In the genomic region with DNA sequence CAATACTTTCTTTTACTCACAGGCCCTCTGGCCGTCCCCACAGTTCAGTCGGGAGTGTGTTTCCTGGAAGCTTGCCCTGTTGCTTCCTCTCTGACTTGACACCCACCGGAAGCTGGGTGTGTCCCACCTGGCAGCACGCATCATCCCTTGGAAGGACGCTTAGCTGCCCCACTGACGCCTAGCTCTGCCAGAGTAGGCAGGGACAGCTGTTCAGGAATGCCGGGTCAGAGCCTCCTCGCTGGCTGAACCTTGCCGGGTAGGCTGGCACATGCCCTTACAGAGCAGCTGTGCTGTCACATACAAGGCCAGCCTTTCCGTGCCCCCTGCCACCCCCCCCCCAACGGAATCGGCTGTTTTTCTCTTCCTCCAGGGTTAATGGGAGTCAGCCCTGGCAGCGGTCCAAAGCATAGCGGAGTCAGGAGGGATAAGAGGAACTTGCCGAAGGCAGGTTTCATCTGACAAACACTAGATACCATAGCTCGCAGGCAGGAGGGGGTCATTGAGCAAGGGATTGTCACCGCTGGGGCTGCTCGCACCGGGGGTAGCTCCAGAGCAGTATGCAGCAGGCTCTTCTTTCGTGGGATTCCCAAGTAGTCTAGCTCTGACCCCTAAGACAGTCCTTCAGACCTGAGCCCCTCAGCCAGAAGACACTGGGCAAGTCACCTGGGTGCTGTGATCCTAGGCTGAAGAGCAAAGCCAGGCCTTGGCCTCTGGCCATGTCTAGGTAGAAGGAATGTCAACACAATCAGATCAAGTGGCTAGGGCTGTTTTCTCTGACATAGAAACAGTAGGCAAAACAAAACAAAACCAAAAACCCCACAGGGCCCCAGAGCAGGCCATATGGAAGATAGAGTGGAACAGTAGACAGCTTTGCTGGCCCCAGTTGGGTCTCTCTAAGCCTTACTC, we compare ENCODE assay signal across 7 mouse cellular contexts. TPM values are rescaled to one million over a fixed set of nuclear protein-coding genes. Genes with fewer than 3 reads are reported as not detected.
A peak's percentile ranks its signal among the peaks of the same experiment; 100 is the strongest.
DNase-seq lines count a peak whose midpoint lies in the region; ATAC-seq and TF ChIP-seq lines count a peak whose summit lies in the region.

No protein-coding gene starts in this region.

- DNase-seq in Patski (ENCODE audit: low read depth, low spot score) = no peak
- peak; percentile 80 for DNase-seq in brain, embryonic 14.5 days (ENCODE audit: low read depth)
- DNase-seq in gastrocnemius, adult 18-20 months (ENCODE audit: low spot score) = peak; percentile 81
- peak; percentile 37 to 77 for DNase-seq in urinary bladder, postnatal 4 days (ENCODE audit: low spot score in 2 of 2)

- H3K9ac ChIP-seq in hindbrain, embryonic 12.5 days = peak overlapping the region; percentile 18; the same call in 1 of the 2 replicates
- H3K9ac ChIP-seq in limb, embryonic 15.5 days = no peak overlapping the region

- H3K4me2 ChIP-seq in hindbrain, embryonic 12.5 days (replicated peaks) = 0 out of 2 replicates have a peak overlapping the region, but pooled peaks have one; percentile 3
- H3K4me2 ChIP-seq in limb, embryonic 15.5 days = no peak overlapping the region
- H3K4me2 ChIP-seq in myocyte (ENCODE audit: low read depth) = peak overlapping the region; percentile 16

- ATAC-seq in Patski = peak; percentile 37
- ATAC-seq in hindbrain, embryonic 12.5 days (ENCODE audit: low FRiP score) = peak; percentile 20; the same call in 1 of the 2 replicates
- peak; percentile 73 for ATAC-seq in limb, embryonic 15.5 days (ENCODE audit: insufficient number of reproducible peaks, low FRiP score, low TSS enrichment, low read depth)

- H3ac ChIP-seq in myocyte (ENCODE audit: control insufficient read depth, insufficient read length) = no peak overlapping the region

- CTCF ChIA-PET in Patski (lab: Charles Lee) = interaction anchor here (1.9 kb wide), 1 partner anchor 14 kb away, joined by 6 read pairs; no protein-coding TSS in a partner anchor

- peaks cover 59% of the 10 kb centered on the region for H3K4me1 ChIP-seq in hindbrain, embryonic 12.5 days
- H3K4me1 ChIP-seq in limb, embryonic 15.5 days = peaks cover 39% of the 10 kb centered on the region

- H3K27ac ChIP-seq in hindbrain, embryonic 12.5 days = peak overlapping the region; percentile 52; the same call in 1 of the 2 replicates
- H3K27ac ChIP-seq in limb, embryonic 15.5 days = peak overlapping the region; percentile 74

- 43% methylated on average over 20 of the region's 20 CpGs for WGBS in hindbrain, embryonic 12.5 days
- 31% methylated on average over 20 of the region's 20 CpGs for WGBS in limb, embryonic 15.5 days

- H3K36me3 ChIP-seq in hindbrain, embryonic 12.5 days = no peaks in the 10 kb centered on the region
- H3K36me3 ChIP-seq in limb, embryonic 15.5 days = no peaks in the 10 kb centered on the region
- H3K36me3 ChIP-seq in myocyte (ENCODE audit: control insufficient read depth, insufficient read depth) = no peaks in the 10 kb centered on the region

- no peak for TF ChIP-seq POLR2A in brain, embryonic 14.5 days (IDR thresholded peaks at IDR 0.05; ENCODE audit: borderline replicate concordance, extremely low read depth, insufficient read depth, insufficient read length, poor library complexity, severe bottlenecking)
- no peak for TF ChIP-seq POLR2A in myocyte (IDR thresholded peaks at IDR 0.05; ENCODE audit: insufficient read length, low read depth)

- H3K27me3 ChIP-seq in Patski (no peaks in the 10 kb centered on the region), myocyte (ENCODE audit: control insufficient read depth, insufficient read depth, insufficient read length) (no peaks in the 10 kb centered on the region)
- H3K27me3 ChIP-seq in hindbrain, embryonic 12.5 days = no peaks in the 10 kb centered on the region
- no peaks in the 10 kb centered on the region for H3K27me3 ChIP-seq in limb, embryonic 15.5 days

- POLR2A ChIA-PET in Patski (lab: Charles Lee) = no interaction called here

- no peaks in the 10 kb centered on the region for H3K79me2 ChIP-seq in myocyte (ENCODE audit: control insufficient read depth, insufficient read depth)

- in situ Hi-C loops in Patski (cut with MboI; ENCODE audit: low pct_unique_long_range_greater_than_20kb) = no loop called here

- TF ChIP-seq CTCF in Patski (IDR thresholded peaks at IDR 0.05) = no peak
- no peak for TF ChIP-seq CTCF in brain, embryonic 14.5 days (IDR thresholded peaks at IDR 0.05; ENCODE audit: borderline replicate concordance, extremely low read depth, insufficient read depth, insufficient read length)

- H3K4me3 ChIP-seq in hindbrain, embryonic 12.5 days = no peak overlapping the region
- H3K4me3 ChIP-seq in limb, embryonic 15.5 days = no peak overlapping the region
- no peak overlapping the region for H3K4me3 ChIP-seq in myocyte

- H3K9me3 ChIP-seq in hindbrain, embryonic 12.5 days (replicated peaks) = no peaks in the 10 kb centered on the region
- H3K9me3 ChIP-seq in limb, embryonic 15.5 days = no peaks in the 10 kb centered on the region

TF ChIP-seq in myocyte, 11 proteins besides CTCF, POLR2A, EP300 and RAD21:
- no peak for TF ChIP-seq POLR2AphosphoS2 (IDR thresholded peaks at IDR 0.05; ENCODE audit: insufficient read length, low read depth)
- peak; percentile 32 for TF ChIP-seq TCF12 (IDR thresholded peaks at IDR 0.05; ENCODE audit: insufficient read depth, poor library complexity, severe bottlenecking)
- peak; percentile 8 for TF ChIP-seq SRF (IDR thresholded peaks at IDR 0.05; ENCODE audit: control insufficient read depth, insufficient read length, low read depth)
- TF ChIP-seq USF1 (IDR thresholded peaks at IDR 0.05; ENCODE audit: low read depth) = no peak
- peak in 2 of 3 experiments; percentile 92 to 96 for TF ChIP-seq MYOD1 (IDR thresholded peaks at IDR 0.05; ENCODE audit: control insufficient read depth in 1 of 3, insufficient read length in 2 of 3, low read depth in 2 of 3)
- TF ChIP-seq MYOG (IDR thresholded peaks at IDR 0.05; ENCODE audit: control insufficient read depth in 1 of 3, insufficient read depth in 1 of 3, insufficient read length in 2 of 3, low read depth in 2 of 3) = peak; percentile 60 to 96 (median 93)
- peak; percentile 66 for TF ChIP-seq TCF3 (IDR thresholded peaks at IDR 0.05; ENCODE audit: insufficient read length, low read depth)

RNA-seq across cellular contexts. Expression of a gene that starts 58.9 kb away (rescaled TPM):
- 0.26 TPM for polyA plus RNA-seq in Patski (2021)
- polyA plus RNA-seq in brain, embryonic 14.5 days (2012; rRNA removed) = 0.62 and 0.94 TPM in 2 replicates
- under 1 TPM; 0.07 to 0.11 TPM for total RNA-seq in gastrocnemius, adult 18-20 months (2021)
- 0.25 TPM in 2 replicates for polyA plus RNA-seq in hindbrain, embryonic 12.5 days (2016; fragmentation: Nextera tagmentation; extraction: Ambion mirVana)
- polyA plus RNA-seq in limb, embryonic 15.5 days (2015; fragmentation: Nextera tagmentation; extraction: Ambion mirVana) = 0.12 TPM in 2 replicates
- 0.01 TPM for polyA plus RNA-seq in myocyte (2012; fragmentation: generic; extraction: Trizol)

Comparison
In these comparisons a context has a peak if more than half of its experiments do, and no peak if none do; other contexts are left out.
1. ATAC-seq: peak in every context shown above with its lines; median percentile 73 in limb, embryonic 15.5 days; 37 in Patski; 20 in hindbrain, embryonic 12.5 days.